Mouse (Mus musculus) cerebellum, postnatal 4 days (tissue): ENCODE data around the gene Nrgn.

Experiments
- DNase-seq, 2 experiments: peaks; one replicate each; pipeline ENCODE4 v3.0.0; 2022; ENCODE audit warnings: low spot score in 2 of 2, mixed read lengths in 1 of 2

Nrgn gene

GRCm38 (mm10) chr9:37552536-37553293 lies at the start of gene Nrgn:
Gene Nrgn (minus strand): TSS chr9:37552904.
- peak; percentile 47 to 68 for DNase-seq

- no peak for DNase-seq
Measured at GRCm38 (mm10) chr9:37600538-37601205, 48.0 kb upstream of the Nrgn start.

- no peak for DNase-seq
Measured at GRCm38 (mm10) chr9:37598637-37599036, 45.9 kb upstream of the Nrgn start.

GRCm38 (mm10) chr9:37595570-37595969 lies 42.9 kb upstream of the Nrgn start:
- no peak for DNase-seq

GRCm38 (mm10) chr9:37593690-37594089 lies 41.0 kb upstream of the Nrgn start:
- no peak for DNase-seq

GRCm38 (mm10) chr9:37592633-37593032 lies 39.9 kb upstream of the Nrgn start:
- DNase-seq, result no peak

- DNase-seq, result no peak
Measured at GRCm38 (mm10) chr9:37592025-37592424, 39.3 kb upstream of the Nrgn start.

- DNase-seq, result no peak
Measured at GRCm38 (mm10) chr9:37590381-37590780, 37.7 kb upstream of the Nrgn start.

- DNase-seq, result no peak
Measured at GRCm38 (mm10) chr9:37586718-37587117, 34.0 kb upstream of the Nrgn start.

- no peak for DNase-seq
Measured at GRCm38 (mm10) chr9:37583594-37583993, 30.9 kb upstream of the Nrgn start.

GRCm38 (mm10) chr9:37576436-37576930 lies 23.8 kb upstream of the Nrgn start:
- DNase-seq, result no peak

- DNase-seq, result no peak
Measured at GRCm38 (mm10) chr9:37572204-37572876, 19.6 kb upstream of the Nrgn start.

GRCm38 (mm10) chr9:37569231-37569835 lies 16.6 kb upstream of the Nrgn start:
- no peak for DNase-seq

- no peak for DNase-seq
Measured at GRCm38 (mm10) chr9:37568605-37569214, 16.0 kb upstream of the Nrgn start.

GRCm38 (mm10) chr9:37567892-37568604 lies 15.3 kb upstream of the Nrgn start:
- DNase-seq, result no peak

- no peak for DNase-seq
Measured at GRCm38 (mm10) chr9:37567454-37567853, 14.8 kb upstream of the Nrgn start.

- no peak for DNase-seq
Measured at GRCm38 (mm10) chr9:37567019-37567418, 14.3 kb upstream of the Nrgn start.

GRCm38 (mm10) chr9:37563805-37564204 lies 11.1 kb upstream of the Nrgn start:
- no peak for DNase-seq

GRCm38 (mm10) chr9:37560617-37561016 lies 7.9 kb upstream of the Nrgn start:
- no peak for DNase-seq

- no peak for DNase-seq
Measured at GRCm38 (mm10) chr9:37556366-37556765, 3.7 kb upstream of the Nrgn start.
